Mouse (Mus musculus) cerebellum, adult 8-10 months (tissue): ENCODE measurements around the gene Ap1m1.

Experiments
- DNase-seq: peaks from one replicate; pipeline ENCODE4 v3.0.0; 2022

Ap1m1 gene

GRCm38 (mm10) chr8:72260585-72260984, 20.8 kb downstream of the Ap1m1 start:
- DNase-seq, result no peak

DNA sequence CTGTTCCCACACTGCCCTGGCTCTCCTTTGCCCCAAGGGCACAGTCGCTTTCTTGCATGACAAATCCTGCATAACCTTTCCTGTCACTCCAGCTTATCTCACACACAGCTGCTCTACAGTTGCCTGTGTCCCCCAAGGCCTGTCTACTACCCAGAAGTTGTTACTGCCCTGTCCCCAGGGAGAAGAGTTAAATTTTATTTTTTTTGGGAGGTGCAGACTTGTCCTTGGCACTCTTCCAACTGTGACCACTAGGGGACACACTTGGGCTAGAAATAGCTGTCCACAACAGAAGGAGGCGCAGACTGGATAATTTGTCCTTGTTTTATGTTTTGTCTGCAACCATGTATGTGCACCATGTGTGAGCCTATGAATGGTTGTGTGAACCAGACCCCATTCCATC, 21.2 kb downstream of the Ap1m1 start:
- peak; percentile 26 for DNase-seq

GRCm38 (mm10) chr8:72261431-72261830, 21.6 kb downstream of the Ap1m1 start:
- DNase-seq, result no peak

DNA sequence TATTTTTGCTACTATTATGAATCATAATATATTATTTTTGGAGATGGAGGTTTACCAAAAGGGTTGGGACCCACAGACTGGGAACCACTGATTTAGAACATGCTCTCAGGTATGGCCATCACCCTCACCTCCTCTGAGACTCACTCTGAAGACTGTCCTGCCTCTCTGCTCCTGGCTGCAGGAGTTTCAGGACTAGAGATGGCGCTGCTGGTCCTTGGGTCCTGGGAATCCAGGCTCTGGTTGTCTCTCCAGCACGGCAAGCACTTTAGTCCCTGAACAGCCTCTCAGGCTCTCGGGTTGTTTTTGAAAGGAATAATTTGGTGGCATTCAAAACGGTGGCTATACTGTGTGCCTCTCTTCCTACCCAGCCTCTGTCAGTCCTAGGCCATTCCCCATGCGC, 22.1 kb downstream of the Ap1m1 start:
- DNase-seq, result no peak

GRCm38 (mm10) chr8:72262756-72263155, 22.9 kb downstream of the Ap1m1 start:
- no peak for DNase-seq

GRCm38 (mm10) chr8:72263451-72263850, 23.6 kb downstream of the Ap1m1 start:
- no peak for DNase-seq

- DNase-seq, result no peak
Observed at GRCm38 (mm10) chr8:72265342-72265741, 25.5 kb downstream of the Ap1m1 start.

- DNase-seq, result no peak
Observed at GRCm38 (mm10) chr8:72266671-72267070, 26.9 kb downstream of the Ap1m1 start.

GRCm38 (mm10) chr8:72267106-72267505, 27.3 kb downstream of the Ap1m1 start:
- DNase-seq, result no peak

- DNase-seq, result no peak
Observed at GRCm38 (mm10) chr8:72268356-72268755, 28.5 kb downstream of the Ap1m1 start.

DNA sequence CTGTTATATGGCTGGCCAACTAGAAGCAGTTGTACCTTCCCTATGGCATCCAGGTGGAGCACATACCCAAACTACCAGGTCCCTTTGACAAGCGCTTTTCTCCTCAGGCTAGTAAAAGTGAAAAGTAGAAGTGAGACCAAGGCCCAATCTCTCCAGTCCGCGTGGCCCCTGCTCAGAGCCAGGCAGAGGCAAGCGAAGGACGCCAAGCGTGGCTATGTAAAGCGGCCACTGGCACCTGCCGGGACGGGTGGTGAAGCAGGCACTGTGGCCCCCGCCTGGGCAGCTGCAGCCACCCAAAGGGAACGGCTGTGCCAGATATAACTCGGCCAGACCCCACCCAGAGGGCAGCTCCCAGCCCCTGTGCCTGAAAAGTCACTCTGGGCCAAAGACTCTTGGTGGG, 30.8 kb downstream of the Ap1m1 start:
- no peak for DNase-seq

DNA sequence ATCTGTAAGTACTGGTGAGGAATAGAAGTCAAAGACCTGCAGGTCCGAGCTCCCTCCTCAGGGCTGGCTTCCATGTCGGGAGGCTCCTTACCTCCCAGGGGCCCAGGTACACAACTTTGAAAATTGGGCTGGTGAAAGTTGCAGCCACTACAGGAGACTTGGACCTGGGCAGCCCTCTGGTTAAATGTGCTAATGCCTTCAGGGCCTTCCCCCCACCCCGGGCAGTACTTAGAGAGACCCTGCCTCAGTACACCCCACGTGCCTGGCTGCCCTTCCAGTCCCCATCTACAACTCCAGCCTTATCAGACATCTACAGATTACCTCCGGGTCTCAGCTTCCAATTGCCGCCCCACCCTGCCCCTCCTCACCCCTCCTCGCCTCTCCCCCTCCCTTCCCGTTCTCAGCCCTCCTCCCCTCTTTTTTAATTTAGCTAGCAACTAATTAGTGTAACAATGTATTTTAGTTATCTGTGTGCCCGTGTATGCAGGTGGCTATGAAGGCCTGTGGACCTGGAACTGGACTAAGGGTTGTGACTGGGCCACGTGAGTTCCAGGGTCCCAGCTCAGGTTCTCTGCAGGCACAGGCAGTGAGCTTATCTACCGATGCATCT, 31.3 kb downstream of the Ap1m1 start:
- no peak for DNase-seq

DNA sequence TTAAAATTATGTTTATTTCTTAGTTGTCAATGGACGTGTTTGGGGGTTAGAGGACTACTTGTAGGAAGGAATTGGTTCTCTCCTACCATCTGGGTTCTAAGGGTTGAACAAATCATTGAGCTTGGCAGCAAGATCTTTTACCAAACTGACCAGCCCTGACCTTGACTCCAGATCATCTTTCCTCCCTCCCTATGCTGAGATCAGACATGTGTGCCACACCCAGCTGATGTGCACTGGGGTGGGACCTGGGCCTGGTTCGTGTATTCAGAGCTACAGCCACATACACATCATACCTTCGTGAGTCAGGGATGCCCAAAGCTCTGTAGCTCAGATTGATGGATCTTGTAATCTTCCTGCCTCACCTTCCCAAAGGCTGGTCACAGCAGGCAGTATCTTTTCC, 31.9 kb downstream of the Ap1m1 start:
- DNase-seq, result no peak

- DNase-seq, result no peak
Observed at GRCm38 (mm10) chr8:72272361-72272760, 32.5 kb downstream of the Ap1m1 start.

DNA sequence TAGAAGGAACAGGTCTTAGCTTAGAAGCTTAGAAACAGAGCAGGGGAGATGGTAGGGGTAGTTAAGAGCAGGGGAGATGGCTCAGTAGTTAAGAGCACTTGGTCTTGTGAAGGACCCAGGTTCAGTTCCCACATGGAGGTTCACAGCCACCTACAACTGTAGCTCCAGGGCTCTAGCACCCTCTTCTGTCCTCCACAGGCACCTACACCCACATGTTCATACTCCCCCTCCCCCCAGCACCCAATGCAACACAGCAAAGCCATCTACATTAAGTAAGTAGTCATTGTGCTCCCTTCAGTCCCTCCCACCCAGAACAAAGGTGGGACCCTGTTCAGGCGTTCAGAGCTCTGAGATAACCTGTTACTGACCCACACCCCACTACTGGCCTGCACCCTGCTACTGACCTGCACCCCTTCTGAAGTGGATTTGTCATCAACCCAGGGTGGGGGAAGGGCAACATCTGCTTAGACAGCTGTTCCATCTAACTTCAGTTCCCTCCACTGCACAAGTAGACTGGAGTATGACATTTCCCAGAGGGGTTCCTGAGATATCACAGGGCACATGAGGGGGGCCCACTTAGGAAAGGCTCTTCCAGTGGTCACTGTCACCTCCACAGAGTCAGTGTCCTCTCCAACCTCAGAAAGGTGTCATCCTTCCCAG, 33.4 kb downstream of the Ap1m1 start:
- DNase-seq, result no peak

- no peak for DNase-seq
Observed at GRCm38 (mm10) chr8:72273807-72274206, 34.0 kb downstream of the Ap1m1 start.

DNA sequence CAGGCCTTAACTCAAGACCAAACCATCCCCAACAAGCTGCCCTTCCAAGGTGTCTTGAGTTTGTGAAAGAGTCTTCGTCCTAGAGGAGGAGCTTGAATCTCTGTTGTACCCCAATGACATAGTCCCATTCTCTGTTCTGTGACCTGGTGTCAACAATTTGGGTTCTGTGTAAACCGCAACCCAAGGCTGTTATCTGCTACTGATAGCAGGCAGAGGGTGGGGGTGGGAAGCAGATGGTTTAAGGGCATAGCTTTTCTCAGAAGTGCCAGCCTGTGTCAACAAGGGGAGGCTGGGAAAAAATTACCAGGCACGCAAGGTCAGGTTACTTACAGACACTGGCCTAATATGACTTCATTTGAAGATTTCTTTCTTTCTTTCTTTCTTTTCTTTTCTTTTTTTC, 37.4 kb downstream of the Ap1m1 start:
- DNase-seq, result no peak

DNA sequence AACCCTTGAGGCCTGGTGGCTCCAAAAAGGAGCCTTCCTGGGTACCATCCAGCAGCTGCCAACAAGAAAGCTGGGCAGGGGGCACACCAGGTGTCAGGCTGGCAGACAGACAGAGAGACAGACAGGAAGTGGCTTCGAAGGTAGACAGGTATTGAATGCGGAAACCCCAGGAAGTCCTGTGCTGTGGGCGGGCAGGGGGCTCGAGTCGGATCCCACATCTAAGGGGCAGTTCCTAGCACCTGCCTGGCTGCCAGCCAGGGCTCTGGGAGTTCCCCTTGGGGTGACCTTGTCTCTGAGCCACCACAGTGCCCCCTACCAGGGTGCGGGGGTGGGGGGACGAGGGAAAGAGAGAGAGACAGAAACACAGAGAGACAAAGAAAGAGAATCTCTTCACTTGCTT, 39.3 kb downstream of the Ap1m1 start:
- no peak for DNase-seq

- no peak for DNase-seq
Observed at GRCm38 (mm10) chr8:72281634-72282033, 41.8 kb downstream of the Ap1m1 start.

DNA sequence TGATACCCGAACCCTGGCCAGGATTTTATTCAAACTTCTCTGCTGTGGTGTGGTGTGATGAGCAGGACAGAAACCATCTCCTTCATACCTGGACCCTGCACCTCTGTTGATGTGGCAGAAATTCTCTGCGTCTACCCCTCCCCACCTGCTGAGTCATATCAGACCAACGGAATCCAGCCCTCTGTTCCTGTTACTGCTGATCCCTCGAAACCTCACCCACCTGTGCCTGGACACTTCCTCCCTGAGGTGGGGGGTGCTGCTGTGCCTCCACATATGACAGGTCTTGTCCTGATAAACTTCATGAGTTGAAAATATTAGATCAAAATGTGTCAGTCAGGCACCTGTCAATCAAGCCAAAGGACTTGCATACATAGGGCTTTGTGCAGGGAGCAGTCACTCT, 45.5 kb downstream of the Ap1m1 start:
- DNase-seq, result no peak

- no peak for DNase-seq
Observed at GRCm38 (mm10) chr8:72289051-72289450, 49.2 kb downstream of the Ap1m1 start.

DNA sequence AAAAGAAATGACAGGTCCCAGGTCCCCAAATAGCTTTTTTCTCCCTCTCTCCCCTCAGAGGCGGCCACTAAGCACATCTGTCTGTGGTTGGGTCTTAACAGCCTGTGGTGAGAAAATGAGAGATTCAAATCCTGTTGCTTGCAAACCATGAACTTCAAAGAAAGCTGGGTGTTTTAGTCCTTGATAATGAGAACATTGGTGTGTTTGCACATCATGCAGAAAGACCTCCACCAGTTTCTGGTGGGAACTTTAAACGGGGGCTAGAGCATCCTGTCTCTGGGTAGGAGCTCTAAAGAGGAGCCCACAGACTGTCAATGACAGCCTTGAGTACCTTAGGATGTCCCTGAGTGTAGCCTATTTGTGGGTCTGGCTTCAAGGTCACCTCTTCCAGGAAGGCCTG, 51.3 kb downstream of the Ap1m1 start:
- no peak for DNase-seq

GRCm38 (mm10) chr8:72293309-72293708, 53.5 kb downstream of the Ap1m1 start:
- DNase-seq, result no peak

DNA sequence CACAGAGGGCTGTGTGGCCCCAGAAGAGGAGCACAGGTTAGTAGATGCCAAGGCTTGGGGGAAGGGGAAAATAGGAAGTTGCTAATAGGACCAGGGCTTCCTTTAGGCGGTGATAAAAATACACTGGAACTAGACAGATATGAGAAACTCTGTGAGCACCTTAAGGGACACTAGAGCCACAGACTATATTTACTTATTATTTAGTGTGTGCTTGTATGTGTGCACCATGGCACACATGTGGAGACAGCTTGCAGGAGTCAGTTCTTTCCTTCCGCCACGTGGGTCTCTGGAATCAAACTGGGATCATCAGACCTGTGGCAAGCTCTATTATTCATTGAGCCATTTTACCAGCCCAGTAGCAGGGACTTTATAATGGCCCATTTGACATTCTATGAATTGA, 55.3 kb downstream of the Ap1m1 start:
- no peak for DNase-seq

DNA sequence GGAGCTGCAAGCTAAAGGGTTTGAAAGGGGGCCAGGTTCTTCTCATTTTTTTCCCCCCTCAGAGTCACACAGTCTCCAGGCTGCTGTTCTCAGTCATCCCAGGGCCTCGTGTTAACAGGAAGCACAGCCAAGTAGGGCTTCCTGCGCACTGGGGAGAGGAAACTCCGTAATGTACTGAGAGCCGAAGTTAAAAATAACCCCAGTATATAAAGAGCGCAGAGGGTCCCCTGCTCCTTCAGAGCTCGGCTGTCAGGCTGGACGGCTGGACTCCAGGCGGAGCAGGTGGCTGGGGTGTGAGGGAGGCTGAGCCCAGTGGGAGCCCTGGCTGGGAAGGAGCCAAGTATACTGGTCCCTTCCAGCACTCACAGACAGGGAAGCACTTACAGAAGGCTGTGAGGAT, 55.9 kb downstream of the Ap1m1 start:
- DNase-seq, result peak; percentile 81
